Mouse (Mus musculus) midbrain, embryonic 15.5 days (tissue): Measurements from ENCODE around the gene Pip5k1b. TPM values are rescaled to one million over a fixed set of nuclear protein-coding genes. Genes with fewer than 3 reads are reported as not detected.

Experiments used
- ATAC-seq: fragments of 200-750 bp; cut with Nextera tagmentation; replicated peaks from 2 replicates; pipeline ENCODE4 v1.8.0; 2017; ENCODE audit warnings: moderate TSS enrichment
- H3K27ac ChIP-seq: fragments of 300-500 bp; sonication (generic); 2 replicates; pipeline ENCODE4 v1.5.1; 2015; ENCODE audit warnings: mild to moderate bottlenecking, inconsistent platforms
- H3K27me3 ChIP-seq: fragments of 300-500 bp; sonication (generic); replicated peaks from 2 replicates; pipeline ENCODE4 v1.6.1; 2015; ENCODE audit warnings: inconsistent platforms
- H3K36me3 ChIP-seq: fragments of 300-500 bp; sonication (generic); replicated peaks from 2 replicates; pipeline ENCODE4 v1.6.1; 2015; ENCODE audit warnings: inconsistent platforms
- H3K4me1 ChIP-seq: fragments of 300-500 bp; sonication (generic); 2 replicates; pipeline ENCODE4 v1.6.1; 2015; ENCODE audit warnings: inconsistent platforms
- H3K4me2 ChIP-seq: fragments of 300-500 bp; sonication (generic); 2 replicates; pipeline ENCODE4 v1.6.1; 2015; ENCODE audit warnings: inconsistent platforms, mild to moderate bottlenecking, moderate library complexity
- H3K4me3 ChIP-seq: fragments of 300-500 bp; sonication (generic); 2 replicates; pipeline ENCODE4 v1.5.1; 2015; ENCODE audit warnings: mild to moderate bottlenecking, inconsistent platforms
- H3K9ac ChIP-seq: fragments of 300-500 bp; sonication (generic); 2 replicates; pipeline ENCODE4 v1.6.1; 2015; ENCODE audit warnings: mild to moderate bottlenecking, inconsistent platforms
- H3K9me3 ChIP-seq: fragments of 300-500 bp; sonication (generic); 2 replicates; pipeline ENCODE4 v1.6.1; 2016; ENCODE audit warnings: inconsistent platforms
- whole genome bisulfite sequencing: fragments of 180-500 bp; shearing (Covaris S2); methylation state at CpG from one replicate; pipeline ENCODE4 v1.1.7; 2015; ENCODE audit warnings: mixed read lengths; 5-methylcytosine and 5-hydroxymethylcytosine counted together
- polyA plus RNA-seq: library from polyadenylated mRNA; unstranded; fragments of >200 nt; fragmentation: Nextera tagmentation; extraction: Ambion mirVana; gene quantifications from 2 replicates; pipeline ENCODE4 v1.2.1, GENCODE M21; 2015

Pip5k1b gene
- polyA plus RNA-seq, 1 experiment from 2014 or later = 1.1 TPM

DNA sequence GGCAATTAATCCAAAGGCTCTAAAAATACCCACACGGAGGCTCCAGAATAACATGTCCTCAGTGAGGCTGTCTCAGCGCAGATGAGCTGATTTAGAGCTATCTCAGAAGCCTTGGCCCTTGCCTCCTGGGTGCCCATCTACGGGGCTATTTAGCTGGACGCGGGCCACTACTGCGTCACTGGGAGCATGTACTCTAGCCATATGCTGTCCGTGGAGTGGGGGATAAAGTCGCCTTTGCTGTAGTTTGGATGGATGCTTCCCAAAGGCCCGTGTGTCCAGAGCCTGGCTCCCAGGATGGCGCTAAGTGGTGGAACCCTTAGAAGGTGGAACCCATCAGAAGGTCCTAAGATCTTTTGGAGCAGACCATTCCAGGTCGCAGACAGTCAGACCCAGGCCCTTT is 241.0 kb downstream of the Pip5k1b start:
- no peaks in the 10 kb centered on the region for H3K9me3 ChIP-seq
- ATAC-seq = no peak
- WGBS = 95% methylated on average over 11 of the region's 11 CpGs
- H3K4me1 ChIP-seq = peaks cover 12% of the 10 kb centered on the region; the same call in 1 of the 2 replicates
- H3K27ac ChIP-seq = no peak overlapping the region
- H3K9ac ChIP-seq = no peak overlapping the region
- H3K36me3 ChIP-seq = no peaks in the 10 kb centered on the region
- H3K4me2 ChIP-seq = no peak overlapping the region
- no peak overlapping the region for H3K4me3 ChIP-seq
- H3K27me3 ChIP-seq = no peaks in the 10 kb centered on the region

DNA sequence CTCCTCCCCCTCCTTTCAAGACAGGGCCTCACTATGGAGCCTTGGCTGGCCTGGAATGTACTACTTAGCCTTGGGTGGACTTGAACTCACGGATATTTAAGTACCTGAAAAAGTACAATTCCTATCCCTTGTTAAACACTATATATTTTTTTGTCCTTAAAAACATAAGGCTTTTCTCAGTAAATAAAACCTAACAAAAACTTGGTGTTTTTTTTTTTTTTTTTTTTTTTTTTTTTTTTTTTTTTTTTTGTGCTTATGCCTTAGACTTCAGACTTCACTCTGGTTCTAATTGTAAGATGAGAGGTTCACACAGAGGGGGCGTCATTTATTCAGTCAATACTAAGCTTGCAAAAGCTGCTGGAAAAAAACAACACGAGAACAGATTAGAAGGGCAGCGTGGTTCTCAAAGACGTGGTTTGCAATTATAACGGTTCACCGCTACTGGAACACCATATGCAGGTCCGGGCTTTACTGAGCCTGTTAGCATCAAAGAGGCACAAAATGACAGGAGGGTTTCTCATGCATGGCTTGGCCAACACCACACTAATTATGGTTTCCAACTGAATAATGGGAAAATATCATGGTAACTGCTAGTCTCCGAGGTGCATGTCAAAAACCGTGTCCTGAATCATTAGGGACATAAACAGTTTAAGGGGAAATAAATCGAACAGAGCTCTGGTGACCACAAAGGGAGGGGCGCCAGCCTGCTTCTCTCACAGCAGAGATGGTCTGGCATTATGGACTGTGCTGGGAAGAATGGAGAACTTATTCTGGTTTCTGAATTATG is 242.9 kb downstream of the Pip5k1b start:
- H3K9ac ChIP-seq = no peak overlapping the region
- no peak overlapping the region for H3K4me2 ChIP-seq
- H3K4me3 ChIP-seq = no peak overlapping the region
- WGBS = 26% methylated on average over 12 of the region's 12 CpGs
- no peaks in the 10 kb centered on the region for H3K9me3 ChIP-seq
- no peaks in the 10 kb centered on the region for H3K36me3 ChIP-seq
- H3K27ac ChIP-seq = no peak overlapping the region
- peaks cover 18% of the 10 kb centered on the region for H3K4me1 ChIP-seq
- peak; percentile 62 for ATAC-seq
- no peaks in the 10 kb centered on the region for H3K27me3 ChIP-seq

DNA sequence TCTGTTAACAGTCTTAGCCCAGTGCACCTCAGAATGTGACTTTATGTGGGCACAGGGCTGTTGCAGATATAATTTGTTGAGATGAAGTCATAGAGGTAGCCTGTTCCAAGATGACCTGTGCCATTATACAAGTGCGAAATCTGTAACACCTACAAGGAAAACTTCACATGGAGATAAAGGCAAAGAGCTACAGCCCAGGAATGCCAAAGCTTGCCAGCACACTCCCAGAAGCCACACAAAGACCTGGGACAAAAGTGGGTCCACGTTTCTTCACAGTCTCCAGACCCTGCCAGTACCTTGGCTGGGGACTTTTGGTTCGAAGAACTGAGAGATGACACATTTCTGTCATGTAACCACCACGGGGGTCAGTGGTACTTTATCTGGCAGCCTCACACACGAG is 243.6 kb downstream of the Pip5k1b start:
- Histone ChIP-seq H3K27ac (no peak overlapping the region), H3K9me3 (no peaks in the 10 kb centered on the region)

DNA sequence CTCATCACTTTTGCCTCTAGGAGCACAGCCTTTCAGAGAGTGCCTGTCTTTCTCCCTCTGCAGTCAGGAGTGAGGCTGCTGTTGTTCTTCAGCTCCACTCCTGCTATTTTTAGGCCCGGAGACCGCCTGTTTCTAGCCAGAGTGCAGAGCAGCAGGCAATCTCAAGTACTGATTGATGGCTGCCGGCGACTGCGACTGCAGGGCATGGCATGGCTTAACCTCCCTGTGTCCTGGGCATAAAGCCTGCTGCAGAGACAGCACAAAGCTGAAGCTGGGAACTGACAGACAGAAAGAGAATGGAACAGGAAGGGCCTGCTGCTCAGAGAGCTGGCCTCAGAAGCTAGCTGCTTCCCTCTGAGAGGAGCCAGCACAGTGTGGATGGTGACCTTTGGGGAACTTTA is 247.4 kb downstream of the Pip5k1b start:
- Histone ChIP-seq H3K9ac (no peak overlapping the region), H3K4me2 (no peak overlapping the region), H3K27ac (peak overlapping the region; percentile 53), H3K9me3 (no peaks in the 10 kb centered on the region), H3K36me3 (no peaks in the 10 kb centered on the region), H3K4me1 (peaks cover 17% of the 10 kb centered on the region), H3K27me3 (peaks cover 4% of the 10 kb centered on the region; the same call in 1 of the 2 replicates), H3K4me3 (no peak overlapping the region)
- peak; percentile 58; the same call in 1 of the 2 replicates for ATAC-seq
- WGBS = 3% methylated on average over 5 of the region's 5 CpGs

More for the DNA sequence above, 243.6 kb downstream of the Pip5k1b start:
- 80% methylated on average over 5 of the region's 5 CpGs for WGBS
- no peaks in the 10 kb centered on the region for H3K27me3 ChIP-seq
- H3K4me3 ChIP-seq = no peak overlapping the region
- ATAC-seq = no peak
- H3K4me1 ChIP-seq = peaks cover 20% of the 10 kb centered on the region
- H3K4me2 ChIP-seq = no peak overlapping the region
- H3K9ac ChIP-seq = no peak overlapping the region
- H3K36me3 ChIP-seq = no peaks in the 10 kb centered on the region

DNA sequence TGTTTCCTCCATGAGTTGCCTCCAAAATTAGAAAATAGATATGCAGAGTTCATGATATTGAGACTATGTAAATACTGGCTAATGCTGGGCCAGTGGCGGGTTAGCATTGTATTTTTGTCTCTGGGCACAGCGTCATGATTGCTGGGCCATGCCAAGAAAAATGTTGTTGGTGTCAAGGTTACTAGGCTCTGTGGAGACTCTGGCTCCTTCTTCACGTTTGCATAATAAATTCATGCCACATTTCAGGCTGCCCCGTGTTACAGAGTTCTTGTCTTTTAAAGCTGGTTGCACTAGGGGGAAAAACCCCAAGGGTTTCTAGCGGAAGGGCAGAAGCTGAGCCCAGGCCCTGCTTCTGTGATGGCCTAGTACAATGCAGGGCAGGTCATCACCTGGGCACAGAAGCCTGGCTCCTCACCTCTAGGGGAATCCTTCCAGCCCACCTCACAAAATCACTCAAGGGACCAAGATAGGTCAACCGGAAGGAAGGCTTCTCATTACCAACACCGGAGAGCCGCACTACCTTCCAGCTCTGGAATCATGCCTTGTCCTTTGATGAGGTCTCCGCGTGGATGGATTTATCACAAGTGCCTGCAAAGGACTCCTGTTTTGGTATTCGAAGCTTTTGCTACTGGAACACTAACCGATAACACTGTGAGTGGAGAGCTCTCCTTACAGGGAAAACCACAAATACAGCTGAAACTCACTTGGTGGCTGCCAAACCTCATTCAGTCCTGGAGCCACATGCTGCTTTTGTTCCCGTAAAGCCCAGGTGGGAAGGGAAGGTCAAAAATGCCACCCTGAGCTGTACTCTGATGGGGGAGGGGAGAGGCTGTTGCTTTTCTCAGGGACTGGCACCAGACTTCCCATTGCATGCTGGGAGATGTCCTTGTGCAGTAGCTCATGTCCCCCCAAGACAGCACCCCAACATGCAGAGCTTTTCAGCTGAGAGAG is 248.1 kb downstream of the Pip5k1b start:
- 0 out of 2 replicates have a peak, but pooled peaks have one; percentile 17 for ATAC-seq
- peak overlapping the region; percentile 53 for H3K27ac ChIP-seq
- no peak overlapping the region for H3K4me2 ChIP-seq
- 64% methylated on average over 13 of the region's 13 CpGs for WGBS
- peaks cover 5% of the 10 kb centered on the region; the same call in 1 of the 2 replicates for H3K27me3 ChIP-seq
- H3K9me3 ChIP-seq = no peaks in the 10 kb centered on the region
- peaks cover 12% of the 10 kb centered on the region for H3K4me1 ChIP-seq
- H3K36me3 ChIP-seq = no peaks in the 10 kb centered on the region
- no peak overlapping the region for H3K4me3 ChIP-seq
- H3K9ac ChIP-seq = no peak overlapping the region

DNA sequence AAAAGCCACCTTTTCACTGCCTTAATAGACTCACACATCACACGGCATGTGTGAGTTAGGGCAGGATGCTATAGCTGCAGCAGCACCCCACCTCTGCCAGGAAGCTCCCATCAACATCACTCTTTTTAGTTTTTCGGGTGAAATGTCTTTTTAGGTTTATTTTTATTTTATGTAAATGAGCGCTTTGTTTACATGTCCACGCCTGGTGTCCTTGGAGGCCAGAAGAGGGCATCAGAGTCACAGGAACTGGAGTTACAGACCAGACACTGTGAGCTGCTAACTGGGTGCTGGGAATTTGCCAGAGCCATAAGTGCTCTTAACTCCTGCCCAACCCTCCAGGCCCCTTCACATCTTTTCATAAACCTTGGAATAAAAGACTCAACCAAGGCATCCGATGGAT is 249.3 kb downstream of the Pip5k1b start:
- H3K4me1 ChIP-seq = peaks cover 21% of the 10 kb centered on the region
- no peak overlapping the region for H3K4me3 ChIP-seq
- no peak overlapping the region for H3K27ac ChIP-seq
- H3K36me3 ChIP-seq = no peaks in the 10 kb centered on the region
- peaks cover 5% of the 10 kb centered on the region; the same call in 1 of the 2 replicates for H3K27me3 ChIP-seq
- no peaks in the 10 kb centered on the region for H3K9me3 ChIP-seq
- no peak overlapping the region for H3K9ac ChIP-seq
- no peak overlapping the region for H3K4me2 ChIP-seq
- ATAC-seq = no peak
- 93% methylated on average over 5 of the region's 5 CpGs for WGBS

DNA sequence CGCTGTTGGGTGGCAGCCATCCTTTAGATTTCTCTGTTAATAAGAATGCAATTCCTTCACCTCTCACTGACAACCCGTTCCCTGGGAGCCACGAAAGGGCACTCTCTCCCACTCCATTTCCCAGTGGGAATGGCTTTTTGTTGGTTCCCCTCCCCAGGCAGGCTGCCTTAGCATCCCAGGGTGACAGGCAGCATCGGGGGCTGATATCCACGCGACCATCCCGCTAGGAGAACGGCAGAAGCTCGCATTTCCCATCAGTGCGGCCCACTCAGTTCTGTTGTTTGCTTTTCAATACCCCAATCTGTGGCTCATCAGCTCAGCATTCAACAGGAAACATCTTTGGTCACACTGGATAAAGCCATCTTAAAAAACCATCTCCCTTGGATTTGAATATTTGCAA is 253.5 kb downstream of the Pip5k1b start:
- Histone ChIP-seq H3K9me3 (no peaks in the 10 kb centered on the region), H3K4me1 (peaks cover 12% of the 10 kb centered on the region), H3K9ac (no peak overlapping the region), H3K36me3 (no peaks in the 10 kb centered on the region), H3K27me3 (peaks cover 5% of the 10 kb centered on the region; the same call in 1 of the 2 replicates), H3K4me3 (no peak overlapping the region), H3K27ac (no peak overlapping the region; the same call in 1 of the 2 replicates), H3K4me2 (no peak overlapping the region)
- 15% methylated on average over 10 of the region's 10 CpGs for WGBS
- ATAC-seq = no peak

DNA sequence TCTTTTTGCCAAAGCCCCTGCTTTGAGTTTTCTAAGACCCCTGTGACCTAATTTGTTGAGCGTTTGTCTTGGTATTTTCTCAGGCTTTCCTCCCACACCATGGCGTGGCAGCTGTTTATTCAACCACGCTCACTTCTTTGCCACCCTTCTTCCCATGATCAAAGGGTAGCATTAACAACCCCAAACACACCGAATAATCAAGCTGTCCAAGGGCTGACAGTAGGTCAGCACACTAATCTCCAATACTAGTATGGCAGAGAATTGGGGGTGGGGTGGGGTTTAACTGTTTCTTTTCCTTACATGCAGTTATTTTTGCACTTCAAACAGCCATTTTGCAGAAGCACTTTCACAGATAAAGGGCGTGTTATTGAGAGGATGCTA is 253.9 kb downstream of the Pip5k1b start:
- no peak overlapping the region; the same call in 1 of the 2 replicates for H3K27ac ChIP-seq
- 9% methylated on average over 5 of the region's 5 CpGs for WGBS
- ATAC-seq = peak; percentile 35; the same call in 1 of the 2 replicates
- no peaks in the 10 kb centered on the region for H3K36me3 ChIP-seq
- no peaks in the 10 kb centered on the region for H3K9me3 ChIP-seq
- H3K9ac ChIP-seq = no peak overlapping the region
- peaks cover 12% of the 10 kb centered on the region for H3K4me1 ChIP-seq
- H3K4me3 ChIP-seq = no peak overlapping the region
- peak overlapping the region; percentile 11 for H3K4me2 ChIP-seq
- peaks cover 5% of the 10 kb centered on the region; the same call in 1 of the 2 replicates for H3K27me3 ChIP-seq

DNA sequence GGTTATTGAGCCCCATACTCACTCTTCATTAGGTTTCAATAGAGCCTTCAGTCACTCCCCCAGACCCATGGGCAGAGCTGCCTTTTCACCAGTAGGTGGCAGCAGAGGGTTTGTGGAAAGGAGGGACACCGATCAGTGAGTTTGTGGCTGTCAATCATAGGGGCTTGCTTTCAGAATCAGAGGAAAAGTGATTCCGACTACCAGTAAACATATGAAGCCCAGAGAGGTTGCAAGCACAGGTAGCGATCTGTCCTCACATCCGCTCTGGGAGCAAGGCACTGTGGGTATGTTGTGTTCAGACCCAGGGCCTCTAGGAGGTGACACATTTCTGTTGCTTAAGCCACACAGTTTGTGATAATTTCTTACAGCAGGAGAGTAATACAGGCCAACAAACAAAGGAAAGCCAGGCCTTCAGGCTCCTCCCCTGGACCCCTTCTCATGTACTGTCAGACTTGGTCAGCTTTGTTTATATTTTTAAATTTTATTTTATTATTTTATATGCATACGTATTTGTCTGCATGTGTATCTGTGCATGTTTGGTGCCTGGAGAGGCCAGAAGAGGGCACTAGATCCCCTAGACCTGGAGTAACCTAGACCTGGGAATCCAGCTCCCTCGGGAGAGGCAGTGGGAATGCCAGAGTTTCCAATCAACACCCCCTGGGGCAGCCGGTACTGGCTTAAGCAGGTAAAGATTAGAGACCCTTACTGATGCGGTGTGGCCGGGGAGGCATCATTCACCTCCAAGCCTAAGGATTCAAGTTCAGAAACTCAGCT is 254.5 kb downstream of the Pip5k1b start:
- Histone ChIP-seq H3K9ac (no peak overlapping the region), H3K36me3 (no peaks in the 10 kb centered on the region), H3K27me3 (peaks cover 5% of the 10 kb centered on the region; the same call in 1 of the 2 replicates), H3K27ac (0 out of 2 replicates have a peak overlapping the region, but pooled peaks have one; percentile 31), H3K9me3 (no peaks in the 10 kb centered on the region), H3K4me2 (peak overlapping the region; percentile 47), H3K4me3 (peak overlapping the region; percentile 27), H3K4me1 (peaks cover 12% of the 10 kb centered on the region)
- ATAC-seq = peak; percentile 94
- under 1% methylated on average over 9 of the region's 9 CpGs for WGBS

DNA sequence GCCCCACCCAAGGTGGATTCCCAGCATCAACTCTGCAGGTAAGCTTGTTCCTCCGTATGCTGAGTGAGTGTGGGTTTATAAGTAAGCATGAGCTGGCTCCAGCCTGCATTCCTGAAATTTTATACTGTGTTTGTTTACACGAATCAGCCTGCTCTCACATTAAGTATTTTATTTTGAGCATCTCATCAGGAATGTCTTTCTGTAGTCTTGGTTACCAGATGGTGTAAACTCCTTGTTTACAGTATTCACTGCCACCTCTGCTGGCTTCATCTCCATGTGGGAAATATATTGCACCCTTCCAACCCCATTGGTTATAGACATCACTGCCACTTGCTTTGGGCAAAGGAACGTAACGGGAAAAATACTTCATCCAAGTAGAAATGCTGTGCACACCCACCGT is 262.1 kb downstream of the Pip5k1b start:
- ATAC-seq = no peak
- H3K9me3 ChIP-seq = no peaks in the 10 kb centered on the region
- H3K4me1 ChIP-seq = no peaks in the 10 kb centered on the region
- no peak overlapping the region for H3K9ac ChIP-seq
- no peak overlapping the region for H3K4me2 ChIP-seq
- H3K27ac ChIP-seq = no peak overlapping the region
- no peaks in the 10 kb centered on the region for H3K36me3 ChIP-seq
- H3K27me3 ChIP-seq = no peaks in the 10 kb centered on the region
- H3K4me3 ChIP-seq = no peak overlapping the region
- WGBS = 88% methylated on average over 5 of the region's 5 CpGs

DNA sequence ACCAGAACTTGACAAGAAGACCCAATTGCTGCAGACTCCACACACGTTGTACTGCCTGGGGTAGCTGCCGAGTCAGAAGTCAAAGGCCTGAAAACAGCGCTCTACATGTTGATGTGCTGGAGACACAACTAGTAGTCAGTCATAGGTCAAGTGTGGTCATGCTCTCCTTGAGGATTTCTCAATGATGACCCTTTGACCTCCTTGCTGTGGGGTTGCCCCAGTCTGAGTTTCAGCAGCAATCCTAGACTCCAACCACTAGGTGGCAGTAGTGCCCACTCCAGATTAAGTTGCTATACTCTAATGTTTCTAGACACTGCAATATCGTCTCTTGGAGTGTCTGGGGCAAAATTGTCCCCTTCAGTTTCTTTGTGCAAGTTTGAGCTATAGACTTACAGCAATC is 271.5 kb downstream of the Pip5k1b start:
- Histone ChIP-seq H3K9ac (no peak overlapping the region), H3K4me1 (peaks cover 7% of the 10 kb centered on the region), H3K9me3 (no peaks in the 10 kb centered on the region), H3K27ac (no peak overlapping the region), H3K4me2 (no peak overlapping the region), H3K27me3 (no peaks in the 10 kb centered on the region), H3K4me3 (no peak overlapping the region), H3K36me3 (no peaks in the 10 kb centered on the region)
- 61% methylated on average over 4 of the region's 4 CpGs for WGBS
- ATAC-seq = no peak
